Mouse (Mus musculus): Measurements from ENCODE around the gene Vmn1r132. TPM values are rescaled to one million over a fixed set of nuclear protein-coding genes. Genes with fewer than 3 reads are reported as not detected.
"Not testable (repeated sequence)": the region's sequence is repeated elsewhere in the genome, so short reads cannot be mapped to it uniquely, and the experiment has no call there.

The Vmn1r132 gene
- not detected in 2 replicates for polyA plus RNA-seq (2015; fragmentation: Nextera tagmentation; extraction: Ambion mirVana)

DNA sequence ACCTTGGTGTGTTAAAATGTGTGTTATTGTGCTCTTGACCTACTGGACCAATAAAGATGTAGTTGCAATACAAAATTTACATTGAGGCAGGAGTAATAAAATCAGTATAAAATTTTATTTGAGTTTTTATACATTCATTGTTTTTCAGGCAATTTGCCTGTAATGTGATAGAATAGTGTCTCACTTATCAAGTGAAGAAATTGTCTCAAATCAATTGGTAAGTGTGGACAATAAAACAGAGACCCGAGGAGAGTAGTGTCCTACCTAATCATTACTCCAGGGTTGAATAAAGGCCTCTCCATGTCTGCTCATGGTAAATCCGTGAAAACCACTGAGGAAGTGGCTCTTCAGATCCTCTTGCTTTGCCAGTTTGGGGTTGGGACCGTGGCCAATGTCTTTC is at the start of gene Vmn1r132:
Gene Vmn1r132 (plus strand): TSS at position 301 of the 400 bp plus-strand sequence.
- H3K9ac ChIP-seq; H3K9me3 ChIP-seq; H3K4me1 ChIP-seq; H3K4me2 ChIP-seq; H3K27ac ChIP-seq; ATAC-seq (ENCODE audit: insufficient read depth, low FRiP score, low read depth); H3K4me3 ChIP-seq (replicated peaks); H3K27me3 ChIP-seq (replicated peaks); H3K36me3 ChIP-seq: not testable (repeated sequence)
- WGBS: no CpG with 5 or more reads among the region's 3 CpGs

Other genes with a start within 250 kb of the Vmn1r132 start
- not detected in 2 replicates for gene Gm6882, start 181.3 kb upstream of the Vmn1r132 start, polyA plus RNA-seq (2015; fragmentation: Nextera tagmentation; extraction: Ambion mirVana)
- not detected in 2 replicates for gene Vmn1r130, start 102.3 kb upstream of the Vmn1r132 start, polyA plus RNA-seq (2015; fragmentation: Nextera tagmentation; extraction: Ambion mirVana)
- not detected in 2 replicates for gene Vmn1r131, start 68.0 kb upstream of the Vmn1r132 start, polyA plus RNA-seq (2015; fragmentation: Nextera tagmentation; extraction: Ambion mirVana)
- gene Gm4175, start 147.4 kb downstream of the Vmn1r132 start, polyA plus RNA-seq (2015; fragmentation: Nextera tagmentation; extraction: Ambion mirVana): not detected in 2 replicates
- gene Gm4177, start 182.6 kb downstream of the Vmn1r132 start, polyA plus RNA-seq (2015; fragmentation: Nextera tagmentation; extraction: Ambion mirVana): not detected in 2 replicates
- not detected in 2 replicates for gene Vmn1r135, start 218.3 kb downstream of the Vmn1r132 start, polyA plus RNA-seq (2015; fragmentation: Nextera tagmentation; extraction: Ambion mirVana)
- not detected in 2 replicates for gene Gm5725, start 230.2 kb downstream of the Vmn1r132 start, polyA plus RNA-seq (2015; fragmentation: Nextera tagmentation; extraction: Ambion mirVana)